Mouse (Mus musculus) megakaryocyte, embryonic 14.5 days (primary cell): ENCODE data around the gene Clpp.

ENCODE experiments used
- FLI1 ChIP-seq: IDR thresholded peaks from 2 replicates; pipeline ENCODE4 v1.6.1; 2012; ENCODE audit warnings: low read length, inconsistent platforms, mixed read lengths
- GATA1 ChIP-seq: IDR thresholded peaks from 3 replicates; pipeline ENCODE4 v1.6.1; 2012; ENCODE audit warnings: mixed read lengths, low read length, inconsistent platforms, borderline replicate concordance

DNA sequence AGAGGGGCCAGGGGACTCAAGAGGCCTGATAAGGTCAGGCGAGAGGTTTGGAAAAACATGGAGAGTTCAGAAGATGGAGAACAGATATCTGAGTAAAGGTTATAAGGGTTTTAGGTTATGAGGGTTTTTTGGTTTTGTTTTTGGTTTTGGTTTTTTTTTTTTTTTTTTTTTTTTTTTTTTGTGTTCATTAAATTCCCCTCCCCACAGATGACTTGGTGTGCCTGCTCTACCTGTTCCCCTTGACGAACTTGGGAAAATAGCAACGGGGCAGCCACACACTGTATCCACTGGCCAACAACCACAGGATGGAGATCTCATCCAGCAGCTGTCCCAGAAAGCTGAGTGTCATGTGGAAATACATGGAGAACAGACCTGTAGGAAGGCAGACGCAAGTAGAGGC is 31.4 kb upstream of the Clpp start:
- no peak for TF ChIP-seq FLI1
- no peak for TF ChIP-seq GATA1
